Mouse (Mus musculus) bone marrow macrophage, adult 2 months (primary cell): ENCODE measurements around the gene Anks1b.

Experiments used
- CTCF ChIP-seq: IDR thresholded peaks from 2 replicates; pipeline ENCODE4 v1.5.1; 2012; ENCODE audit warnings: low read depth, mild to moderate bottlenecking, low read length, moderate library complexity
- POLR2A ChIP-seq: IDR thresholded peaks from 2 replicates; pipeline ENCODE4 v1.6.1; 2012; ENCODE audit warnings: mild to moderate bottlenecking, low read depth, low read length, borderline replicate concordance

GRCm38 (mm10) chr10:90043287-90043686 lies 170.0 kb downstream of the Anks1b start:
- TF ChIP-seq POLR2A (no peak), CTCF (no peak)
